Mouse (Mus musculus): ENCODE data around the gene 4930402F06Rik.
A peak's percentile ranks its signal among the peaks of the same experiment; 100 is the strongest.

Gene 4930402F06Rik

DNA sequence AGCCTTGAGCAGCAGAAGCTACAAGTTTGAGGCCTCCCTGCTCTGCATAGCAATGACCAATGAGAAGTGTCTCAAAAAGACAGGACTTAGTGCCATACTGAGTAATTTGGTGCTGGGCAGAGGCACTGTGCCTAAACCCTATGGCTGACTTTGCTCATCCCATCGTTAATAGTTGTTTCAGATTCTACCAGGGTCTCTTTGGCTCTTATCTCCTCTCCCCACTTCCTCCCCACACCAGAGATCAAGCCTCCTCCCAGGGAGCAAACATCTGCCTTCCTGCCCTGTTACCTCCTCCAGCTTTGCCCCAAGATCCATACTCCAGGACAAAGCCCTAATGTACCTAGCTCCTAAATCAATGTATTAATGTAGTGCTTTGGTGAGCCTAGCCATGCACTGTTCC is 20.3 kb upstream of the 4930402F06Rik start:
- no peak for DNase-seq (ENCODE audit: low spot score in 2 of 2)

DNA sequence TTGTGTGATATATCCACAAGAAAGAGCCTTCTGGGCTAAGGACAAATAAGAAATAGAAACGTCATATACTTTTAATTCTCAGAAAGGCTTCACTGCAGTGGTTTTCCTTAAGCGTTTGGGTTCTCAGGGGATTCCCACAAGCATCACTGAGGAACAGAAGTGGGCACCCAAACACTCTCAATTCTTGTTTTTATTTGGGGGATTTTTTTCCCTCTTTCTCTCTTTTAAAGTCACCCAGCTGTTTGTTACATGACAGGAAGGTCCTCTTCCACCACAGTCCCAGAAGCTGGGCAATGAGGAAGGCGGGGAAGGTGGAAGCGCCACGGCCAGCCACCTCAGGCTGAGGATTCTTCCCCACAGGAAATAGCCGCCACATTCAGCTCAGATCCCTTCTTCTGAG is 19.5 kb upstream of the 4930402F06Rik start:
- DNase-seq (ENCODE audit: low spot score in 2 of 2) = no peak

DNA sequence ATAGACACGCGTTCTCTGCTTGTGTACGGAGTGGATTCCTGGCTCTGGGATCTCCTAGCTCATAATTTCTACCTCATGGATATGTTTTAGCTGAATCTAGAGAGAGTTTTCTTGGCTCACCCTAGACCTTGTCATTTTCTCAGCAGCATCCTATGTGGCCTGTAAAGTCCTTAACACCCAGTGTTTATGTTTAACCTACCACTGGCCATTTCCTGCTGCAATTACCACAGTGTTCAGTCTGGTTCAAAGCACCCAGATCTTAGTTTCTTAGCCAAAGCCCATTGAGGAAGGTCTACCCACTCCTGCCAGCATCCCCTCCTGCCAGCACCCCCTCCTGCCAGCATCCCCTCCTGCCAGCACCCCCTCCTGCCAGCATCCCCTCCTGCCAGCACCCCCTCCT is 15.8 kb upstream of the 4930402F06Rik start:
- no peak for DNase-seq (ENCODE audit: low spot score in 2 of 2)

DNA sequence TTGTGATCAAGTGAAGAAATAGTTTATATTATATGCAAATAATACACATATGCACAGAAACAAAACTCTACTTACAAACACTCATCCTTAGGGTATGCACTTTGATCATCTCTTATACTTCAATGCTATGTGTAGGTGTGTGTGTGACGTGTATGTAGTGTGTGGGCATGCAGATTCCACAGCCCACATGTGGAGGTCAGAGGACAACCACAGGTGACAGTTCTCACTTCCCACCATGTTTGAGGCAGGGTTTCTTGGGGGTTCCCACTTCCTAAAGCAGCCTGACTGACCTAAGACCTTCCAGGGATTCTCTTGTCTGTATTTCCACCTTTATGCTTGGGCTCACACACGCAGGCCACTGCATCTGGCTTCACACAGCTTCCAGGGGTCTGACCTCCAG is 15.3 kb upstream of the 4930402F06Rik start:
- DNase-seq (ENCODE audit: low spot score in 2 of 2) = no peak

DNA sequence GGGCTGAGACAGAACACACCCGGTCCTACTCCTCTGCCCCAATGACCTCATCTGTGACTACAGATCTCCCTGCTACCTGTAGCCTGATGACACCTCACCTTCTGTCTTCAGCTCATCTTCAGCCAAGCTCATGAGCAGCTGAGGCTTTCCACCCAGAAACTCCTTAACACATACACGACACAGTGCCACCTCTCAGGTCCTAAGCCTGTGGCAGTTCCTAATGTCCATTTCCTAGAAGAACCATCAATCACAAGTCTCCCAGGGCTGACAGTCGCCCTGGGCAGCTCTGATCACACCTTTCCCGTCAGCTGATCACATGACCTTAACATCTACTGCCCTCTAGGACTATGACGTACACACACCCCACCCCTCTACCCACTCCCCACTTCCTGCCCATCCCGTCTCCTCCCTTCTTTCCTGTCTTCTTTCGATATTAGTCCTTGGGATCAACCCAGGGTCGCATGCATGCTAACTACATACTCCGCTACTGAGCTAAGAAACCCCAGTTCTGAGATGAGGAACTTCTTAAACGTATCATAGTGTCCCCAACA is 14.7 kb upstream of the 4930402F06Rik start:
- DNase-seq (ENCODE audit: low spot score in 2 of 2) = no peak

DNA sequence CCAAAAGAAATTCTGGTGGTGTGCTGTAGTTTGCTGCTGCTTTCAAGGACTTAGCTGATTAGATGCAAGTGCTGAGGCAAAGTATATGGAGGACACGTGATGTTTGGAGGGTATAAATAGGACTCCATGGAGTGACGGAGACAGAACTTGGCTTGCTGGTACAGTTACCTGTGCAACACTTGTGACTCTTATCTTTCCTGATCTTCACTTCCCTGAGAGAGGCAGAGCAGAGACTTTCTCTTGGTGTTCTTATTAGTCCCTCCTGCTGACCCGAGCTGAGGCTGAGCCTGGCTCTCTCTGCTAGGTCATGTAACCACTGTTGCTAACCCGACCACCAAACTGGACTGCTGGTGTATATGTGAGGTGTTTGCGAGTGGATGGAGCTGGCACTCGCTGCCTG is 12.5 kb upstream of the 4930402F06Rik start:
- no peak for DNase-seq (ENCODE audit: low spot score in 2 of 2)

DNA sequence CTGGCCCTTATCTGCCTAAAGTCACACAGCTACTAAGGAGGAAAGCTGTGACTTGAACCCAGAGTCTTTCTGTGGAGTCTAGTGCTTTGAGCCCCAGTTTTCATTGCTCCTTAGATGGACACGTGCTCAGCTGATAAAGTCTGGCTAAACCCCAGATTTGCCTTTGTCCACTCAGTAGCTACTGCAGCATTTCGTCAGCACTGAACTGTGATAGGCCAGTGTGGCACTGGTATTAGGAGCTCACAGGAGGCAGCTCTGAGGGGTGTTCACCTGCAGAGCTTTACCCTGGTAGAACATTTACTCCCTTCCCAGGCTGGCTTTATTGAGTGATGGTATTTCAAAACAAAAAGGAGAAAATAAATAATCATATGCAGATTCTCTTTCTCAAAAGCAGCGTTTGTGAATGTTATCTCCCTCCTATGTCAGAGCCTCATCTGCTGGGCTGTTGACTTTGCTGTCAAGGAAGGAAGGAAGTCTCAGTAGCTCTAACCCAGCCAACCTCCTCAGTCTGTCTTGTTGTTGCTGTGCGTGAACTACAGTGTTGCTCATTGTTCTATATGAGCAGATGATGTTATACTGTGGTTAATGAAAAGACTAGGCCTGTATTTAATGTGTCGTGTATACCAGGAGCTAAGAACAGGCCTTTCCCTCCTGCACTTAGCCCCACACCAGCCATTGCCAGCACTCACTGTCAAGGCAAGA is 11.6 kb upstream of the 4930402F06Rik start:
- no peak for DNase-seq (ENCODE audit: low spot score in 2 of 2)

DNA sequence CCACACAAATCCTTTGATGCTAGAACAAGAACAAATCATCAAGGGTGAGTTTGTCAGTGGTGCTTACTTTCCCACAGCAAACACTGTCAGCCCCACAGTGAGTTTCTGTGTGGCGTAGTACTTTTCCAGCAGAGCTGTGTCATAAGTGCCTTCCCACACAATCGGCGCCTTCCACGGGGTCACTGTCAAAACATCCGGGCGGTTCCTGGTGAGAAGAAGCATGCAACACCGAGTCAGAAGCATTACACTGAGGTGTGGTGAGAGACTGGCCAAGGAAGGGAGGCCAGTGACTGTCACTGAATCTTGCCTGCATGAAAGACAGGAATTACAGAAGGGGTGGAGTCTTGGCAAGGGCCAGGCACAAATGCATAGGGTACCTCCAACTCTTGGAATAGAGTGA is 10.9 kb upstream of the 4930402F06Rik start:
- peak in 1 of 2 experiments; percentile 13 for DNase-seq (ENCODE audit: low spot score in 2 of 2)

DNA sequence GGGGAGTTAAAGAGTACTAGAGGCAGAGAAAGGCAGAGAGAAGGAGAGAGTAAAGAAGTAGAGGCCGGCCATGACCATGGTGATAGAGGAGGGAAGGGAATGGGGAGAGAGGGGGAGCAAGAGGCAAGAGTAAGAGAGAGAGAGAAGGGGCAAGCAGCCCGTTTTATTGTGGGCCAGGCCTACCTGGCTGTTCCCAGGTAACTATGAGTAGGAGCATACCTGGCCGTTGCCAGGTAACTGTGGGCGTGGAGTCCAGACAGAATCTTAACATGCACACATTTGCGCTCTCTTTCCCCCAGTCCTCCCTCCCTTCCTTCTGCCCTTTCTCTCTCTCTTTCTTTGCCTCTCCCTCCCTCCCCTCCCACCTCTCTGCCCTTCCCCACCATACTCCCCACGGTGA is 10.3 kb upstream of the 4930402F06Rik start:
- peak in 1 of 2 experiments; percentile 9 for DNase-seq (ENCODE audit: low spot score in 2 of 2)

DNA sequence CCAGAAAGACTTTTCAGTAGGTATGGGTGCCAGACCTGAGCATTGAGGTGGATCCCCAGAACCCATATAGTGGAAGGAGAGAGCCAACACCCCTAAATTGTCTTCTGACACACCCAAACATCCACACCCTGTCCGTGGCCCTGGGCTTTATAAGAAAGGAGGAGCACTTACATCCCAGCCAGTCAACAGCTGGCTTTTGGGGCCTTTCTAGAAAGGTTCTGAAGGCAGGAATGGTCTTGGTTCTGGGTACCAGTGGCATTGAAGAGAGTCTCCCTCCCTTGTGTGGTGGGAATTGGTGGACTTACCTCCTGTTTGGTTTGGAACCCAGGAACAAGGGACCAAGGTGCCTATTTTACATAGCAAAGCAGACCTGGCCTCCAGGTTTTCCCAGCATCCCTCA is 9.6 kb upstream of the 4930402F06Rik start:
- DNase-seq (ENCODE audit: low spot score in 2 of 2) = no peak

DNA sequence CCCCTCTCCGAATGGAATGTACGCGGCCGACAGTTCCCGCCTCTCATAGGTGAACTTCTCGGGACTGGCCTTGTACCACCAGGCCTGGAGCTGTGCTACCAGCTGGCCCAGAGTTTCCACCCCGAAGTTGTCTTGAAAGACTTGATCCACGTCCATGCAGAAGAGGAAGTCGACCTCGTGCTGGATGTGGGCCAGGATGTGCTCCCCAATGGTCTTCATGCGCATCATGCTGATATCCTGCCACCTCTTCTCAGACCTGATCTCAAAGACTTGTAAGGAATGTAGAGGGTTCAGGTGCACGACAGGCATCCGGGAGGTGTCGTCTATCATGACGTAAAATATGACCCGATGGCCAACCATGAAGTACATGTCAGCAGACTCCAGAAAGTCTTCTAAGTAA is 5.4 kb upstream of the 4930402F06Rik start:
- DNase-seq (ENCODE audit: low spot score in 2 of 2) = no peak

DNA sequence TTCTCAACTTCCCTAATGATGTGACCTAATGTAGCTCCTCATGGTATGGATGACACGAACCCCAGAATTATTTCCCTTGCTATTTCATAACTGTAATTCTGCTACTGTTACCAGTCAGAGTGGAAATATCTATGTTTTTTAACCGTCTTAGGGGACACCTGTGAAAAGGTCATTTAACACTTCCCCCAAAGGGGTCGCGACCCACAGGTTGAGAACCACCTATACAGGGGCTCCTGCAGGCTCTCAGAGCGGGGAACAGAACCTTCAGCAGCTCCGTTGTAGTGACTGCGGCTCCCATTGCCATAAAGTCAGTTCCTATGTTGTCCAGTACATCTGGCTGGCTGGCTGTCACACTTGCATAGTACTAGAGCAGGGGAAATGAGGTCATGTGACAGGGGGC is 3.8 kb upstream of the 4930402F06Rik start:
- peak in 1 of 2 experiments; percentile 20 for DNase-seq (ENCODE audit: low spot score in 2 of 2)

DNA sequence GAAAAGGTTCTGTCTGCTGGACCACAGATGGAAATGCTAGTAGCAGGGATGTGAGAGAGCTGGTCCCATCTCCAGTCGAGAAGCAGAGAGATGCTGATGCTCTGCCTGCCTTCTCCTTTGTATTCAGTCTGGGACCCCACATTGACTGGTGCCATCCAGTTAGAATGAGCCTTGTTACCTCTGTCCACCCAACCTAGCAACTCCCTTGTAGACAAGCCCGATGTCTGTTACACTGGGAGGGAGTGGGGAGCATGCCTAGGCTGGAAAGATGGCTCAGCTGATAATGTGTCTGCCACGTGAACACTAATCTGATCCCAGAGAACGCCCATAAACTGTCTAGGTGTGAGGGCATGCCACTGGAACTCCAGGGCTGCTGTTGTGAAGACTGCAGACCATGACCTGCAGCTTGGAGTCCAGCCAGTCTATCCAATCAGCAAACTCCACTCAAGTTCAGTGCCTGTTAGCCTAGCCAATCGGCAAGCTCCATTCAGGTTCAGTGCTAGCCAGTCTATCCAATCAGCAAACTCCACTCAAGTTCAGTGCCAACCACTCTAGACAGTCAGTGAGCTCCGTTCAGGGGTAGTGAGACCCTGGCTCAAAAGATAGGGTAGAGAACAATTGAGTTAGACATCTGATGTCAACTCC is 1.3 kb upstream of the 4930402F06Rik start:
- no peak for DNase-seq (ENCODE audit: low spot score in 2 of 2)

DNA sequence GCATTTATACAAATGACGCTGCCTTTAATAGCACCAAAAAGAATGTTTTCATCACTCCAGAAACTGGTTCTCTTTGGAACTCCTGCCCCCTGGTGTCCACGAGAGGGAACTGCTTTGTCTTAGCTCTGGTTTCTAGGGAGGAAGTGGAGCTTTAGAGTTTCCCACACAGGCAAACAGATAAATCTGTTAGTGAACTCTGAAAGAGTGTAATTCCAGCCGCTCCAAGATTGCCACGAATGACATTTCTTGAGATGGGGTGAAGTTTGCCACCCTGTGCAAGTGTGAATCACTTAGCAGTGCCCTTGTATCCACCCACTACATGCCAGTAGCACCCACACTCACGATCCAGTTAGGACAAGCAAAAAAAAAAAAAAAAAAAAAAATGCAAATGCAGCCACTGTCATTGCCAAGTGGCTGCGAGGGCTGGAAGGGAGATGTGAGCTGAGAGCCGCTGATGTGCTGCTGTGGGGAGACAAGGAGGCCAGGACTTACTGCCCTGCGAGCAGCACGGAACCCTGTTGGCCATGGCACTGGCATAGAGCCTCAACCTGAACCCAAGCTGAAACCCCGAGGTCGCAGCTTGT is 707 bp upstream of the 4930402F06Rik start:
- peak; percentile 80 to 84 for DNase-seq (ENCODE audit: low spot score in 2 of 2)

DNA sequence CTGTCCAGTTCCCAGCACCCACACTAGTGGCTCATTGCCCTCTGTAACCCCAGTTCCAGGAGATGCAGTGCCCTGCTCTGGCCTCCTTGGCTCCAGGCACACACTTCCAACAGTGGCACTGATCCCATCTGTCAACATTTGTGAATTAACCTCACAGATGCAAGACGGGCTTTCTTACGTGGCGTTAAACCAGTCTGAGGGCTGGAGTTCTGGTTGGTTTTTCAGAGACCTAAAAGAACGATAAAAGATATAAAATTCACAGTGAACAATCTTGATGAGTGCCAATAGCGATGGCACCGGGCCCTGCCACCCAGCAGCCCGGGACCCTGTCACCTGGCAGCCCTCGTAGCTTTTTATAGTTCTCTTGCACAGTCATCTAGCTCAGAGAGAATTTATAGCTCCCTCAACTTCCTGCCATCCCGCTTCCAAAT is 11.5 kb downstream of the 4930402F06Rik start:
- no peak for DNase-seq (ENCODE audit: low spot score in 2 of 2)

DNA sequence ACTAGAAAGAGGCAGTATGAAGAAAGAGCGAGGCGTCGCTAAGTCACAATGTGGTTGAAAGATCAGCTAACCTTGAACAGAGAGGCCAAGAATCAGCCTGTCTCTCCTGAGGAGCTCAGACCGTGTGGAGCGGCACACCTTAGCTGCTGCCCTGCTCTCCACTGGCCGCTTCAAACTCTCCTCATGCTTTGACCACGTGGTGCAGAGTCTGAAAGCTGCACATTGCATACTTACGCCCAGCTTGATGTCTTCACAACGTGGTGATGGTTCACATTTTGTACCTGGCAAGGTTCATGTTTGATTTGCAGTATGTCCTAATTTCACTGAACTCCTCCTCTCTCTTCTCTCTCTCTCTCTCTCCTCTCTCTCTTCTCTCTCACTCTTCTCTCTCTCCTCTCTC is 17.7 kb downstream of the 4930402F06Rik start:
- DNase-seq (ENCODE audit: low spot score in 2 of 2) = no peak

DNA sequence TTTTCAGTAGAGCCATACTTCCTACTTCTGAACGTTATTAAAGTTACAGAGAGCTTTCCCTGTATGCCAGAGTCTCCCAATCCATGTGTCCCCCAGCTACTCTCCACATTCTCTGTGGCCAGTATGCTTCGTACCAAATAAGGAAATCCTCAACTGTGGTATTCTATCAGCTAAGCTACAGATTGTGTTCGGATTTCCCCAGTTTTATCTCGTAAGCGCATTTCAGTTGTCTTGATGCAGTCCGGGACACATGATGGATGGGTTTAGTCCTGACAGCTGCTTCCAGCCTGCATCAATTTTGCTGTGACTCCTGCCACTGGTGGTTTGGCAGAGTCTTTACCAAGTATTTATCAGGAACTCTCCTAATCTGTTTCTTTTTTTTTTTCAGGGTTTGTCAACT is 19.4 kb downstream of the 4930402F06Rik start:
- no peak for DNase-seq (ENCODE audit: low spot score in 2 of 2)

DNA sequence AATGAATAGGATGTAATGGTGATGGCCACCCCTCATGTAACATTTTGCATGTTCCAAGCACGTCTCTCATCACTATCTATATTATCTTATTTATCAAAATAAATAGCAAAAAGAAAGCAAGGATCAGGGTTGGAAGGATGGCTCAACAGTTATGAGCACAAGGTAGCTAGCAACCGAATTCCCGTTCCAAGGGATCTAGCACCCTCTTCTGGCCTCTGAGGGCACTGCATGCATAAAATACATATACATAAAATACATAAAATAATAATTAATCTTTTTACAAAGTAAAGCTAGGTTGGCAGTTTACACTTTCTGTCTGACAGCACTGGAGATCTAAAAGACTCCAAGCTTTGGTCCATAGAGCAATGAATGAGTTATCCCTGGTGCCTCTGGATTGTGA is 24.0 kb downstream of the 4930402F06Rik start:
- peak in 1 of 2 experiments; percentile 37 for DNase-seq (ENCODE audit: low spot score in 2 of 2)

DNA sequence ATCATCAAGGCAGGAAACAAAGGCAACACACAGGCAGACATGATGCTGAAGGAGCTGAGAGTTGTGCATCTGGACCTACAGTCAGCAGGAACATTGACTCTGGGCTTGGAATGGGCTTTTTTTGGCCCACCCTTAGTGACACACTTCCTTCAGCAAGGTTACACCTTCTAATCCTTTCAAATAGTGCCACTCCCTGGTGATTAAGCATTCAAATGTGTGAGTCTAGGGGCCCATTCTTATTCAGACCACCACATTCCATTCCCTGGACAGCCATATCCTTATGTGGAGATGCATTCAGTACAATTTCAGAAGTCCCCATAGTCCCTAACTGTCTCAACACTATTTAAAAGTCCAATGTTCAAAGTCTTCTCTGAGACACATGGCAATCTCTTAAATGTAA is 26.3 kb downstream of the 4930402F06Rik start:
- no peak for DNase-seq (ENCODE audit: low spot score in 2 of 2)

DNA sequence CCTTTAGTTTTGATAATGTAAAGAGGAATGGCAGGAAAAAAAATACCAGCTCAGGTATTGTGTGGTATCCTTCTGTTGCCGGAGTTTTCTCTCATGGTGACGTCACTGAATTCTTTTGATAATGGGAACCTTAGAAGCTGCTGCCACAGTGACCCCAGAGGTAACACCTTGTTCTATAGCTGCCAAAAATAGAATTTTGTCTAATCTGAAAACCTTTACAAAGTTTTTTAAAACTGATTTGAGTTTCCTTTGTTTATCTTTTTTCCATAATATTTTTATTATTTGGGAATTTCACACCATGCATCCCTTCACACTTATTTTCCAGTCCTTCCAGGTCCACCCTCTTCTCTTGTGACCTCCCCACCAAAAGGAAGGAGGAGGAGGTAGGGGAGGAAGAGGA is 29.3 kb downstream of the 4930402F06Rik start, which contains the start of gene 4930568D16Rik:
Gene 4930568D16Rik, minus strand, starts transcription at position 101 of the 400 bp plus-strand sequence.
- no peak for DNase-seq (ENCODE audit: low spot score in 2 of 2)

DNA sequence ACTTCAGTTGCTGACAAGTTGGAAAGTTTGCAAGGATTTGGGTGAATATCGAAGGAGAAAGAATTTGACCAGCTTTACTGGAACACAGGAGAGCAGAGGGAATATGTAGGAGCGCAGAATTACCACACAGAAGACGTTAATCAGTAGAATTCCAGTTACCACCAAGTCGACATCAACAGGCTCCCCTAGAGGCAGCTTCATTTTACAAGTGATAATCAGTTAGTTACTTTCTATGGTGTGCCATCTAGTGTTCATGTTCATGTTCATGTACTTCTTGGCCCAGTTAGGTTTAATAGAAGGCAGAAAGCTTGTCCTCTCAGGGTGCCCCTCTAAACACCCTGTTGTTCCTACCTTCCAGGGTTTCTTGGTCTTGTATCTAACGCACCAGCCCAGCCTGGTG is 47.8 kb downstream of the 4930402F06Rik start:
- no peak for DNase-seq (ENCODE audit: low spot score in 2 of 2)

DNA sequence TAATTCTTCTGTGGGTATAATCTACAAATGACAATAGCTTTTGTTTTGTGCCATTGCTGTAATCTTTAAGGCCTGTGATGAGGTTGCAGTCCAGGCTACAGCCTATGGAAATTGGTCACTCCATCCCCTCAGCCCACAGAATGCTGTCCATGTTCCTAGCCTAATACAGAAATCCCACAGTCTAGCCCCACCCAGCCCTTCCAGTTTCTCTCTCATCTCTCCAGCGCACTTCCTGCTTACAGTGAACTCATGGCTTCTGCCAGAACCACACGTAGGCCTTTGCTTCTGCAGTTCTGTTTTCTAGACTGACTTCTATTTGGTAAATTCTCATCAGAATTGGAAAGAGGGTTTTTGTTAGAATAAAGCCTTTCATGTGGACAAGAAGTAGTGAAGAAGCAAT is 51.0 kb downstream of the 4930402F06Rik start:
- no peak for DNase-seq (ENCODE audit: low spot score in 2 of 2)

DNA sequence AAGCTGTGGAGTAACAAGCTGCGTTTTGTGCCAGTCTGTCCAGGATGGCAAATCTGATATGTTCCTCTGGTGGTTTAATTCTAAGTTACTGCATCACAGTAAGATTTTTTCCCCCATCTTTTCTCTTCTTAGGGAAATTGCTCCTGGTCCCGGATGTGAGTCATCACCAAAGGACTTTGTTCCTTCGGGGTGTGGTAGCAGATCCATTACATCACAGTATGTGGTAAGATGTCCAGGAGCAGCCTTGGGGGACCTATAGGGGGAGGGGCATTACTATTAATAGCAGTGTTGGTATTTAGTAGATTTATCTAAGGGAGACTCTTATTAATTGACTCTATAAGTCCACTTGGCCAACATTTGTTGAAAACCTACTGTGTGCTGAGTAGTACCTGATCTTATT is 54.4 kb downstream of the 4930402F06Rik start:
- no peak for DNase-seq (ENCODE audit: low spot score in 2 of 2)

Data from right cerebral cortex, postnatal 10 days (tissue).